Mouse (Mus musculus) G1E (cell line): ENCODE results near the gene Edc4.

Experiments
- CTCF ChIP-seq: IDR thresholded peaks from 2 replicates; pipeline ENCODE4 v1.5.1; 2012; ENCODE audit warnings: low read depth, low read length, inconsistent platforms, mixed read lengths
- GATA1 ChIP-seq: IDR thresholded peaks from 2 replicates; pipeline ENCODE4 v1.6.1; 2012; ENCODE audit warnings: borderline replicate concordance, low read length, inconsistent platforms, mixed read lengths

GRCm38 (mm10) chr8:105859314-105859713 lies 21.4 kb upstream of the Edc4 start:
- no peak for TF ChIP-seq CTCF
- no peak for TF ChIP-seq GATA1
